Mouse (Mus musculus) urinary bladder, postnatal 14 days (tissue): ENCODE results near the gene Cmtm8.

Source experiments
- DNase-seq: peaks from one replicate; pipeline ENCODE4 v3.0.0; 2021; ENCODE audit warnings: low spot score

Gene Cmtm8

GRCm38 (mm10) chr9:114752863-114753484 is 91.0 kb downstream of the Cmtm8 start:
- peak; percentile 95 for DNase-seq

GRCm38 (mm10) chr9:114752311-114752710 is 91.6 kb downstream of the Cmtm8 start:
- DNase-seq = no peak

GRCm38 (mm10) chr9:114751582-114751981 is 92.4 kb downstream of the Cmtm8 start:
- no peak for DNase-seq

GRCm38 (mm10) chr9:114747466-114747865 is 96.5 kb downstream of the Cmtm8 start:
- no peak for DNase-seq

- DNase-seq = no peak
Observed at GRCm38 (mm10) chr9:114747012-114747411, 96.9 kb downstream of the Cmtm8 start.

- no peak for DNase-seq
Observed at GRCm38 (mm10) chr9:114745654-114746053, 98.3 kb downstream of the Cmtm8 start.

- DNase-seq = no peak
Observed at GRCm38 (mm10) chr9:114745163-114745562, 98.8 kb downstream of the Cmtm8 start.

- no peak for DNase-seq
Observed at GRCm38 (mm10) chr9:114742731-114743130, 101.2 kb downstream of the Cmtm8 start.

- no peak for DNase-seq
Observed at GRCm38 (mm10) chr9:114740336-114740735, 103.6 kb downstream of the Cmtm8 start.
